Mouse (Mus musculus): ENCODE measurements around the gene Kif26b. TPM values are rescaled to one million over a fixed set of nuclear protein-coding genes. Genes with fewer than 3 reads are reported as not detected.

Gene Kif26b
- polyA plus RNA-seq, 1 experiment from 2014 or later = 7.6 TPM

- no peak overlapping the region for H3K4me2 ChIP-seq (replicated peaks; ENCODE audit: low read depth, low read length)
Observed at GRCm38 (mm10) chr1:178590229-178591171, 61.6 kb downstream of the Kif26b start.

GRCm38 (mm10) chr1:178597113-178597512 lies 68.2 kb downstream of the Kif26b start:
- H3K9me3 ChIP-seq (ENCODE audit: control insufficient read depth, low read depth, low read length) = no peaks in the 10 kb centered on the region
- H3K4me2 ChIP-seq (replicated peaks; ENCODE audit: low read depth, low read length) = no peak overlapping the region
- peaks cover 4% of the 10 kb centered on the region; the same call in 1 of the 2 replicates for H3K4me1 ChIP-seq (ENCODE audit: control insufficient read depth, insufficient read depth, low read length)
- no peak for ATAC-seq (ENCODE audit: insufficient number of reproducible peaks, insufficient read depth, low FRiP score, low read depth)
- 94% methylated on average over 3 of the region's 3 CpGs for WGBS
- H3K27me3 ChIP-seq (ENCODE audit: control insufficient read depth, insufficient read depth, low read length) = no peaks in the 10 kb centered on the region
- no peak overlapping the region for H3K4me3 ChIP-seq (ENCODE audit: low read depth, low read length)
- no peak overlapping the region for H3K27ac ChIP-seq (ENCODE audit: low read length)
- H3K9ac ChIP-seq (replicated peaks; ENCODE audit: low read depth, low read length) = no peak overlapping the region
- H3K36me3 ChIP-seq (ENCODE audit: control insufficient read depth, insufficient read depth, low read length) = no peaks in the 10 kb centered on the region

More at GRCm38 (mm10) chr1:178590229-178591171, 61.6 kb downstream of the Kif26b start:
- peak; percentile 81 for ATAC-seq (ENCODE audit: insufficient number of reproducible peaks, insufficient read depth, low FRiP score, low read depth)
- Histone ChIP-seq H3K9ac (replicated peaks; ENCODE audit: low read depth, low read length) (no peak overlapping the region), H3K9me3 (ENCODE audit: control insufficient read depth, low read depth, low read length) (no peaks in the 10 kb centered on the region), H3K27me3 (ENCODE audit: control insufficient read depth, insufficient read depth, low read length) (no peaks in the 10 kb centered on the region), H3K4me1 (ENCODE audit: control insufficient read depth, insufficient read depth, low read length) (peaks cover 16% of the 10 kb centered on the region; the same call in 1 of the 2 replicates), H3K36me3 (ENCODE audit: control insufficient read depth, insufficient read depth, low read length) (no peaks in the 10 kb centered on the region), H3K27ac (ENCODE audit: low read length) (peak overlapping the region; percentile 44; the same call in 1 of the 2 replicates), H3K4me3 (ENCODE audit: low read depth, low read length) (no peak overlapping the region)
- WGBS = 47% methylated on average over 13 of the region's 13 CpGs

- Histone ChIP-seq H3K27me3 (ENCODE audit: control insufficient read depth, insufficient read depth, low read length) (no peaks in the 10 kb centered on the region), H3K9me3 (ENCODE audit: control insufficient read depth, low read depth, low read length) (no peaks in the 10 kb centered on the region), H3K27ac (ENCODE audit: low read length) (no peak overlapping the region), H3K4me3 (ENCODE audit: low read depth, low read length) (no peak overlapping the region), H3K36me3 (ENCODE audit: control insufficient read depth, insufficient read depth, low read length) (no peaks in the 10 kb centered on the region), H3K9ac (replicated peaks; ENCODE audit: low read depth, low read length) (no peak overlapping the region), H3K4me2 (replicated peaks; ENCODE audit: low read depth, low read length) (no peak overlapping the region), H3K4me1 (ENCODE audit: control insufficient read depth, insufficient read depth, low read length) (peaks cover 4% of the 10 kb centered on the region; the same call in 1 of the 2 replicates)
- no peak for ATAC-seq (ENCODE audit: insufficient number of reproducible peaks, insufficient read depth, low FRiP score, low read depth)
- 61% methylated on average over 6 of the region's 6 CpGs for WGBS
Observed at GRCm38 (mm10) chr1:178597757-178598156, 68.8 kb downstream of the Kif26b start.

GRCm38 (mm10) chr1:178600851-178601569 lies 72.1 kb downstream of the Kif26b start:
- Histone ChIP-seq H3K36me3 (ENCODE audit: control insufficient read depth, insufficient read depth, low read length) (no peaks in the 10 kb centered on the region), H3K9me3 (ENCODE audit: control insufficient read depth, low read depth, low read length) (no peaks in the 10 kb centered on the region), H3K27me3 (ENCODE audit: control insufficient read depth, insufficient read depth, low read length) (no peaks in the 10 kb centered on the region), H3K4me3 (ENCODE audit: low read depth, low read length) (no peak overlapping the region), H3K4me2 (replicated peaks; ENCODE audit: low read depth, low read length) (no peak overlapping the region), H3K9ac (replicated peaks; ENCODE audit: low read depth, low read length) (no peak overlapping the region), H3K27ac (ENCODE audit: low read length) (no peak overlapping the region), H3K4me1 (ENCODE audit: control insufficient read depth, insufficient read depth, low read length) (peaks cover 4% of the 10 kb centered on the region; the same call in 1 of the 2 replicates)
- no peak for ATAC-seq (ENCODE audit: insufficient number of reproducible peaks, insufficient read depth, low FRiP score, low read depth)
- 80% methylated on average over 15 of the region's 15 CpGs for WGBS

- no peaks in the 10 kb centered on the region for H3K27me3 ChIP-seq (ENCODE audit: control insufficient read depth, insufficient read depth, low read length)
- no peak overlapping the region for H3K4me2 ChIP-seq (replicated peaks; ENCODE audit: low read depth, low read length)
- no peaks in the 10 kb centered on the region for H3K9me3 ChIP-seq (ENCODE audit: control insufficient read depth, low read depth, low read length)
- ATAC-seq (ENCODE audit: insufficient number of reproducible peaks, insufficient read depth, low FRiP score, low read depth) = no peak
- H3K27ac ChIP-seq (ENCODE audit: low read length) = no peak overlapping the region
- H3K4me1 ChIP-seq (ENCODE audit: control insufficient read depth, insufficient read depth, low read length) = peaks cover 7% of the 10 kb centered on the region; the same call in 1 of the 2 replicates
- H3K9ac ChIP-seq (replicated peaks; ENCODE audit: low read depth, low read length) = no peak overlapping the region
- no peaks in the 10 kb centered on the region for H3K36me3 ChIP-seq (ENCODE audit: control insufficient read depth, insufficient read depth, low read length)
- no peak overlapping the region for H3K4me3 ChIP-seq (ENCODE audit: low read depth, low read length)
- WGBS = 73% methylated on average over 8 of the region's 8 CpGs
Observed at GRCm38 (mm10) chr1:178609151-178609775, 80.3 kb downstream of the Kif26b start.

GRCm38 (mm10) chr1:178611512-178611911 lies 82.6 kb downstream of the Kif26b start:
- no peak overlapping the region for H3K9ac ChIP-seq (replicated peaks; ENCODE audit: low read depth, low read length)
- 82% methylated on average over 15 of the region's 15 CpGs for WGBS

GRCm38 (mm10) chr1:178621301-178621700 lies 92.4 kb downstream of the Kif26b start:
- H3K9ac ChIP-seq (replicated peaks; ENCODE audit: low read depth, low read length) = no peak overlapping the region
- no peaks in the 10 kb centered on the region for H3K36me3 ChIP-seq (ENCODE audit: control insufficient read depth, insufficient read depth, low read length)
- H3K4me2 ChIP-seq (replicated peaks; ENCODE audit: low read depth, low read length) = no peak overlapping the region
- ATAC-seq (ENCODE audit: insufficient number of reproducible peaks, insufficient read depth, low FRiP score, low read depth) = no peak
- H3K9me3 ChIP-seq (ENCODE audit: control insufficient read depth, low read depth, low read length) = no peaks in the 10 kb centered on the region
- no peak overlapping the region for H3K4me3 ChIP-seq (ENCODE audit: low read depth, low read length)
- no peak overlapping the region for H3K27ac ChIP-seq (ENCODE audit: low read length)
- 0 out of 2 replicates have a peak, but pooled peaks cover 4% of the 10 kb centered on the region for H3K4me1 ChIP-seq (ENCODE audit: control insufficient read depth, insufficient read depth, low read length)
- no peaks in the 10 kb centered on the region for H3K27me3 ChIP-seq (ENCODE audit: control insufficient read depth, insufficient read depth, low read length)
- 94% methylated on average over 2 of the region's 2 CpGs for WGBS

More at GRCm38 (mm10) chr1:178611512-178611911, 82.6 kb downstream of the Kif26b start:
- Histone ChIP-seq H3K4me3 (ENCODE audit: low read depth, low read length) (no peak overlapping the region), H3K36me3 (ENCODE audit: control insufficient read depth, insufficient read depth, low read length) (no peaks in the 10 kb centered on the region), H3K27ac (ENCODE audit: low read length) (no peak overlapping the region), H3K4me2 (replicated peaks; ENCODE audit: low read depth, low read length) (no peak overlapping the region), H3K9me3 (ENCODE audit: control insufficient read depth, low read depth, low read length) (no peaks in the 10 kb centered on the region), H3K4me1 (ENCODE audit: control insufficient read depth, insufficient read depth, low read length) (peaks cover 7% of the 10 kb centered on the region; the same call in 1 of the 2 replicates), H3K27me3 (ENCODE audit: control insufficient read depth, insufficient read depth, low read length) (no peaks in the 10 kb centered on the region)
- no peak for ATAC-seq (ENCODE audit: insufficient number of reproducible peaks, insufficient read depth, low FRiP score, low read depth)

- no peak overlapping the region for H3K4me2 ChIP-seq (replicated peaks; ENCODE audit: low read depth, low read length)
- H3K27ac ChIP-seq (ENCODE audit: low read length) = no peak overlapping the region
- 74% methylated on average over 9 of the region's 9 CpGs for WGBS
- no peaks in the 10 kb centered on the region for H3K27me3 ChIP-seq (ENCODE audit: control insufficient read depth, insufficient read depth, low read length)
- no peaks in the 10 kb centered on the region for H3K9me3 ChIP-seq (ENCODE audit: control insufficient read depth, low read depth, low read length)
- 0 out of 2 replicates have a peak, but pooled peaks cover 9% of the 10 kb centered on the region for H3K4me1 ChIP-seq (ENCODE audit: control insufficient read depth, insufficient read depth, low read length)
- no peak for ATAC-seq (ENCODE audit: insufficient number of reproducible peaks, insufficient read depth, low FRiP score, low read depth)
- H3K36me3 ChIP-seq (ENCODE audit: control insufficient read depth, insufficient read depth, low read length) = no peaks in the 10 kb centered on the region
- H3K4me3 ChIP-seq (ENCODE audit: low read depth, low read length) = no peak overlapping the region
- H3K9ac ChIP-seq (replicated peaks; ENCODE audit: low read depth, low read length) = no peak overlapping the region
Observed at GRCm38 (mm10) chr1:178623889-178624288, 95.0 kb downstream of the Kif26b start.

Data from stomach, embryonic 14.5 days (tissue).